Mouse (Mus musculus) urinary bladder, adult 2 months (tissue): ENCODE measurements around the gene Tdp1. TPM values are rescaled to one million over a fixed set of nuclear protein-coding genes. Genes with fewer than 3 reads are reported as not detected.

ENCODE experiments used
- DNase-seq: peaks from one replicate; pipeline ENCODE4 v3.0.0; 2022; ENCODE audit warnings: low spot score
- polyA plus RNA-seq: library from polyadenylated mRNA; depleted of rRNA; stranded (reverse); fragments of >200 nt; gene quantifications from 2 replicates; pipeline ENCODE4 v1.2.3, GENCODE M21; 2012

Gene Tdp1
- polyA plus RNA-seq, 1 experiment, result 12.4 TPM

GRCm38 (mm10) chr12:99898248-99898870 lies 14.0 kb downstream of the Tdp1 start:
- DNase-seq, result no peak

- no peak for DNase-seq
Measured at GRCm38 (mm10) chr12:99899991-99900390, 15.7 kb downstream of the Tdp1 start.

GRCm38 (mm10) chr12:99901973-99902866 lies 17.9 kb downstream of the Tdp1 start:
- DNase-seq, result no peak

GRCm38 (mm10) chr12:99902867-99903370 lies 18.6 kb downstream of the Tdp1 start:
- DNase-seq, result no peak

DNA sequence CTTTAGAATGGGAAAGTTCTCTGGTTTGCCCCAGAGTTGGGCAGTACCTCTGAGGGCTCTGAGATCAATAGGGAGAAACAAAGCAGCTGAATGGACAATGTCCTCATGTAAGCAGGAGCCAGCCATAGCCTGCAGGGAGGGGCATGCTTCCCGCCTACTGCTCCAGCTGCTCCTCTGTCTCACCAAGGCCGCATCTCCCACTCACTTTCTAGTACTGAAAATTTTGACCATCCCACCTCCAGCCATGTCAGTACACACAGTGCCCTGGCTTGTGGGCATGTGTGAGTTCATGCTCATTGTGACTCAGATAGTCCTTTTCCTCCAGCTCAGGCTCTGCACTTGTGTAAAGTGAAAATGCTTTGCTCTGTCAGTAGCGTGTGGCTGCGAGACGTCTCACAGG lies 20.2 kb downstream of the Tdp1 start:
- DNase-seq, result no peak

DNA sequence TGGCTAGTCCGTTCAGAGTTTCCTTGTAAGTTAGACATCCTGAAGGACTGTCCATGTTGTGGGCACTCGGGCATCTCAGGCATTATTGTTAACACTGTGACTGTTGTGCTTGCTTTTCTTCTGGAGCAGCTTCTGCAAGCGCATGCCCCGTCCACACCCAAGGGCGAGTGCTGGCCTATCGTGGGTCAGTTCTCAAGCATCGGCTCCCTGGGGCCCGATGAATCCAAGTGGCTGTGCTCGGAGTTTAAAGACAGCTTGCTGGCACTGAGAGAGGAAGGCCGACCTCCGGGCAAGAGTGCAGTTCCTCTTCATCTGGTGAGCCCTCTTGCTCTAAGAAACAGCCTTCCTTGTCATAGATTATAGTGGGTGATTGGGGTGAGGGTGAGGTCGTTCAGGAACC lies 27.1 kb downstream of the Tdp1 start:
- DNase-seq, result no peak

GRCm38 (mm10) chr12:99917800-99918427 lies 33.6 kb downstream of the Tdp1 start:
- DNase-seq, result no peak

GRCm38 (mm10) chr12:99919636-99920035 lies 35.3 kb downstream of the Tdp1 start:
- no peak for DNase-seq

DNA sequence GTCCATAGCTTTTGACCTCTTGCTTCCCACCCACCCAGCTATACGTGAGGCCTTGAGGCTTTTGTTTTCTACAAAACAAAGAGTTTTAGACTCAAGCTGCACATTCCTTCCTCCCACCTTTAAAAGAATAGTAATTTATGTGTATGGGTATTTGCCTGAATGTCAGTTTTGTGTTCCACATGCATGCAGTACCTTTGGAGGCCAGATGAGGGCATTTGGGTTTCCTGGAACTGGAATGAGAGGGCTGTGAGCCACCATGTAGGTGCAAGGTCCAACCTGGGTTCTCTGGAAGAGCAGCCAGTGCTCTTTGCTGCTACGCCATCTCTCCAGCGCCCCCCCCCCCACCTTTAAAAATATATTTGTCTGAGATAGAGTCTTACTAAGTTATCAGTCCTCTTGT lies 36.7 kb downstream of the Tdp1 start:
- no peak for DNase-seq

GRCm38 (mm10) chr12:99923131-99923606 lies 38.9 kb downstream of the Tdp1 start:
- DNase-seq, result no peak

GRCm38 (mm10) chr12:99923703-99924102 lies 39.4 kb downstream of the Tdp1 start:
- no peak for DNase-seq

DNA sequence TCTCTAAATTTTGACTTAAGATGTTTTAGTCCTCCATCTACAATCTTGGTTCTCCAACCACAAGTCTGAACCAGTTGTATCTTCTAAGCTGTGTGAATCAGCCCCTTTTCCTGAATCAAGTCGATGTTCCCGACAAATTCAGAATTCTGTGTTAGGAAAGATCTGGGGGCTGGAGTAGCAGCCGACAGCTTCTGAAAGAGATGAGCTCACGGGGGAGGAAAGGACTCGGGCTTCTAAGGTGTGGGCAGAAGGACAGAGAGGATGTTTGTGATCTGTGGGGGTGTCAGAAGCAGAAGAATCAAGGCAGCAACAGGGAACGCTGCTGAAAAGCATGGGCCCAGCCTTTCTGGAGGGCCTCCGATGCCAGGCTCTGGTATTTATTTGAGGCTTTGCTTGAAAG lies 44.0 kb downstream of the Tdp1 start:
- DNase-seq, result no peak

GRCm38 (mm10) chr12:99929160-99929559 lies 44.8 kb downstream of the Tdp1 start:
- DNase-seq, result no peak

- DNase-seq, result no peak
Measured at GRCm38 (mm10) chr12:99932245-99932644, 47.9 kb downstream of the Tdp1 start.

DNA sequence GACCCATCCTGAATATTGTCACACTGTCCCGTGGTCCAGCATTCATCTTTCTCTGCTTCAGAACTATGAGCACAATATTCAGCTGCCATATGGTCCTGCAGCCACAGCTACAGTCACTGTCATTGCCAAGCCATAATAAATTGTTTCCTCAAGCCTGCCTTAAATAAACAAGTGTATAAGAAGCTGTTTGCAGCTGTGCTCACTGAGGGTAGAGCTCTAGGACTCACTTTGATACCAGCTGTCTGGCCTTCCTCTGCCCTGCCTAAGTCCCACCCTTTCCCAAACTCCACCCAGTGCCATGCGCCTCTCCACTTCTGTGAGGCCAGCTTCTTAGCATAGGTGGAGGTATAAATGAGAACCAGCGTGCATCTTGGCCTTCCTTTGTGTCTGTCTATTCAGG lies 49.3 kb downstream of the Tdp1 start:
- no peak for DNase-seq

GRCm38 (mm10) chr12:99935403-99935802 lies 51.1 kb downstream of the Tdp1 start:
- no peak for DNase-seq

- DNase-seq, result no peak
Measured at GRCm38 (mm10) chr12:99938476-99938875, 54.2 kb downstream of the Tdp1 start.

- DNase-seq, result no peak
Measured at GRCm38 (mm10) chr12:99939179-99939578, 54.9 kb downstream of the Tdp1 start.

GRCm38 (mm10) chr12:99940704-99941103 lies 56.4 kb downstream of the Tdp1 start:
- no peak for DNase-seq

- no peak for DNase-seq
Measured at GRCm38 (mm10) chr12:99942441-99942840, 58.1 kb downstream of the Tdp1 start.

- DNase-seq, result peak; percentile 31
Measured at GRCm38 (mm10) chr12:99952928-99953327, 68.6 kb downstream of the Tdp1 start.

GRCm38 (mm10) chr12:99956411-99956810 lies 72.1 kb downstream of the Tdp1 start:
- DNase-seq, result no peak
